Mouse (Mus musculus) bone marrow, adult 2 months (tissue): ENCODE measurements around the gene Il9r.

Experiments
- CTCF ChIP-seq: fragments of 200-500 bp; IDR thresholded peaks from 2 replicates; pipeline ENCODE4 v1.5.1; 2011; ENCODE audit warnings: low read length, control low read depth; ENCODE audit not compliant: control insufficient read depth, insufficient read depth
- POLR2A ChIP-seq: fragments of 200-500 bp; IDR thresholded peaks from 2 replicates; pipeline ENCODE4 v1.6.1; 2011; ENCODE audit warnings: low read depth, mild to moderate bottlenecking, control low read depth, low read length, borderline replicate concordance; ENCODE audit not compliant: control insufficient read depth

- TF ChIP-seq POLR2A (no peak), CTCF (no peak)
These were observed 57.3 kb downstream of the Il9r start for GRCm38 (mm10) chr11:32142771-32143170.
